Comparison of ENCODE assay signal across 9 mouse cellular contexts in the genomic region with DNA sequence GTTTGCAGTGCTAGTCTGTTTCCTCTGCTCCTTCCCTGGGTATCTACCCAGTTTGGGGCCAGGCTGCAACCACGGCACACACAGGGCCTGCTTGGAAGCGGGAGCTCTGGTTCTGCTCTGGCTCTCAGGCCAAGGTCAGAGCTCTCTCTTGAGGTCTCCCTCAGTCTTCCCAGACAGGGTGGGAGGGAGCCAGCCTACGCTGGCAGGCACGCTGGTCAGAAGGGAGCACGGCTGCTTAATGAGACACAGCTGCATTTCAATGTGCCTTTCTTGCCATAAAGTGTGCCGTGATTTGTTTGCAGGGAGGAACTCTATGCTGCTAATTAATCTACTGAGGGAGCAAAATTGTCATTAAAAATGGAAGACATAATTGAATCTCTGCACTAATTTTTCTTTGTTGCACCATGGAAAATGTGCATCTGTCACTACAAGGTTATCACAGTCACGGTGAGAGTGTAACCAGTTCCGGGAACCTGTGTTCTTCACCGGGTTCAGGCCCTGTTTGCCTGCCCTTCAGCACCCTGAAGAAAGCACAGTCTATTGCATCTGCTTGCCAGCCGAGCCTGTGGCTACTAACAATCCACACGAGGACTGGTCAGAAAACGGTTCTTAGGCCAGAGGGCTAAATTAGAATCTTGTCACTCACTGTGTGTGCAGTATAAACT. TPM values are rescaled to one million over a fixed set of nuclear protein-coding genes. Genes with fewer than 3 reads are reported as not detected.
DNase-seq lines count a peak whose midpoint lies in the region; ATAC-seq and TF ChIP-seq lines count a peak whose summit lies in the region.
"Had no signal": no experiment of that assay in that cellular context is flagged by ENCODE, and none has a peak within 500 bp of the region (broad histone marks: within the 10 kb centered on the region; RNA-seq: fewer than 3 reads in every experiment).

No protein-coding gene starts in this region.

- 27% methylated on average over 12 of the region's 12 CpGs for WGBS in embryonic facial prominence, embryonic 11.5 days
- WGBS in heart, embryonic 10.5 days, result 57% methylated on average over 12 of the region's 12 CpGs
- WGBS in kidney, embryonic 16.5 days, result 46% methylated on average over 12 of the region's 12 CpGs
- WGBS in lung, embryonic 16.5 days, result 55% methylated on average over 12 of the region's 12 CpGs
- WGBS in stomach, postnatal 0 days, result 61% methylated on average over 12 of the region's 12 CpGs

- no peaks in the 10 kb centered on the region for H3K9me3 ChIP-seq in embryonic facial prominence, embryonic 11.5 days (replicated peaks; ENCODE audit: control insufficient read depth, low read length)
- H3K9me3 ChIP-seq in heart, embryonic 10.5 days, result no peaks in the 10 kb centered on the region
- H3K9me3 ChIP-seq in kidney, embryonic 16.5 days (ENCODE audit: low read length), result no peaks in the 10 kb centered on the region
- H3K9me3 ChIP-seq in lung, embryonic 16.5 days (ENCODE audit: control insufficient read depth, low read length), result no peaks in the 10 kb centered on the region
- no peaks in the 10 kb centered on the region for H3K9me3 ChIP-seq in stomach, postnatal 0 days (ENCODE audit: control insufficient read depth, low read length)
- H3K9me3 ChIP-seq: liver, embryonic 15.5 days had no signal

- no peaks in the 10 kb centered on the region; the same call in 1 of the 2 replicates for H3K4me1 ChIP-seq in embryonic facial prominence, embryonic 11.5 days (ENCODE audit: control insufficient read depth, insufficient read depth, low read length)
- peaks cover 49% of the 10 kb centered on the region for H3K4me1 ChIP-seq in heart, embryonic 10.5 days
- H3K4me1 ChIP-seq in kidney, embryonic 16.5 days (ENCODE audit: insufficient read depth, low read length), result peaks cover 19% of the 10 kb centered on the region; the same call in 1 of the 2 replicates
- H3K4me1 ChIP-seq in lung, embryonic 16.5 days (replicated peaks; ENCODE audit: control insufficient read depth, insufficient read depth, low read length), result peaks cover 11% of the 10 kb centered on the region
- H3K4me1 ChIP-seq in stomach, postnatal 0 days (replicated peaks; ENCODE audit: control insufficient read depth, insufficient read depth), result no peaks in the 10 kb centered on the region

- H3K9ac ChIP-seq in embryonic facial prominence, embryonic 11.5 days (replicated peaks; ENCODE audit: low read length), result no peak overlapping the region; the same call in 1 of the 2 replicates
- H3K9ac ChIP-seq in kidney, embryonic 16.5 days (replicated peaks; ENCODE audit: low read length), result no peak overlapping the region; the same call in 1 of the 2 replicates
- H3K9ac ChIP-seq in lung, embryonic 16.5 days (ENCODE audit: low read length), result no peak overlapping the region
- H3K9ac ChIP-seq in stomach, postnatal 0 days (ENCODE audit: low read length), result no peak overlapping the region
- H3K9ac ChIP-seq: liver, embryonic 15.5 days had no signal

- H3K36me3 ChIP-seq in embryonic facial prominence, embryonic 11.5 days (replicated peaks; ENCODE audit: control insufficient read depth, insufficient read depth, low read depth, low read length), result peaks cover 2% of the 10 kb centered on the region; the same call in 1 of the 2 replicates
- peaks cover 55% of the 10 kb centered on the region for H3K36me3 ChIP-seq in heart, embryonic 10.5 days
- H3K36me3 ChIP-seq in kidney, embryonic 16.5 days (ENCODE audit: insufficient read depth, low read length), result peaks cover 53% of the 10 kb centered on the region
- H3K36me3 ChIP-seq in lung, embryonic 16.5 days (ENCODE audit: control insufficient read depth, insufficient read depth, low read length), result peaks cover 23% of the 10 kb centered on the region
- peaks cover 9% of the 10 kb centered on the region for H3K36me3 ChIP-seq in stomach, postnatal 0 days (ENCODE audit: control insufficient read depth, insufficient read depth, low read length)

- H3K27ac ChIP-seq in embryonic facial prominence, embryonic 11.5 days (replicated peaks; ENCODE audit: low read depth, low read length), result peak overlapping the region; percentile 35; the same call in 1 of the 2 replicates
- peak overlapping the region; percentile 70 for H3K27ac ChIP-seq in heart, embryonic 10.5 days
- H3K27ac ChIP-seq in kidney, embryonic 16.5 days (ENCODE audit: low read length), result peak overlapping the region; percentile 50
- H3K27ac ChIP-seq in lung, embryonic 16.5 days (ENCODE audit: low read length), result no peak overlapping the region
- 0 out of 2 replicates have a peak overlapping the region, but pooled peaks have one; percentile 13 for H3K27ac ChIP-seq in stomach, postnatal 0 days (replicated peaks)
- H3K27ac ChIP-seq: liver, embryonic 15.5 days had no signal

- no peak overlapping the region for H3K4me3 ChIP-seq in embryonic facial prominence, embryonic 11.5 days (ENCODE audit: low read depth, low read length)
- no peak overlapping the region for H3K4me3 ChIP-seq in heart, embryonic 10.5 days
- H3K4me3 ChIP-seq in kidney, embryonic 16.5 days (ENCODE audit: low read length), result no peak overlapping the region
- no peak overlapping the region for H3K4me3 ChIP-seq in lung, embryonic 16.5 days (ENCODE audit: low read length)
- no peak overlapping the region for H3K4me3 ChIP-seq in stomach, postnatal 0 days (ENCODE audit: low read depth, low read length)
- H3K4me3 ChIP-seq: liver, embryonic 15.5 days had no signal

- H3K27me3 ChIP-seq in embryonic facial prominence, embryonic 11.5 days (ENCODE audit: control insufficient read depth, insufficient read depth, low read length), result no peaks in the 10 kb centered on the region
- H3K27me3 ChIP-seq in heart, embryonic 10.5 days (ENCODE audit: insufficient read depth, poor library complexity, severe bottlenecking), result no peaks in the 10 kb centered on the region
- H3K27me3 ChIP-seq in kidney, embryonic 16.5 days (ENCODE audit: insufficient read depth, low read length), result no peaks in the 10 kb centered on the region
- no peaks in the 10 kb centered on the region for H3K27me3 ChIP-seq in lung, embryonic 16.5 days (ENCODE audit: control insufficient read depth, insufficient read depth, low read depth, low read length)
- no peaks in the 10 kb centered on the region for H3K27me3 ChIP-seq in stomach, postnatal 0 days (ENCODE audit: control insufficient read depth, insufficient read depth, low read length)
- H3K27me3 ChIP-seq: liver, embryonic 15.5 days had no signal

- peak; percentile 81 to 90 for DNase-seq in adrenal gland, adult (ENCODE audit: inconsistent age in 2 of 2, low spot score in 1 of 2)
- DNase-seq in adrenal gland, adult 8-10 months, result no peak
- peak; percentile 71 for DNase-seq in embryonic facial prominence, embryonic 11.5 days (ENCODE audit: low spot score)
- DNase-seq in heart, embryonic 10.5 days (ENCODE audit: low spot score), result no peak
- no peak for DNase-seq in stomach, postnatal 0 days (ENCODE audit: low spot score)

- no peak overlapping the region for H3K4me2 ChIP-seq in embryonic facial prominence, embryonic 11.5 days (ENCODE audit: low read depth, low read length)
- H3K4me2 ChIP-seq in kidney, embryonic 16.5 days (replicated peaks; ENCODE audit: low read depth, low read length), result no peak overlapping the region
- H3K4me2 ChIP-seq in lung, embryonic 16.5 days (ENCODE audit: low read depth, low read length), result no peak overlapping the region
- no peak overlapping the region for H3K4me2 ChIP-seq in stomach, postnatal 0 days (replicated peaks; ENCODE audit: low read depth)
- H3K4me2 ChIP-seq: liver, embryonic 15.5 days had no signal

- TF ChIP-seq CTCF in stomach, postnatal 0 days (IDR thresholded peaks at IDR 0.05; ENCODE audit: low read depth), result no peak

- TF ChIP-seq EP300 in stomach, postnatal 0 days (optimal IDR thresholded peaks at IDR 0.05), result no peak

- ATAC-seq in embryonic facial prominence, embryonic 11.5 days (replicated peaks; ENCODE audit: insufficient number of reproducible peaks, low FRiP score, low TSS enrichment, low read depth), result peak; percentile 57; the same call in 1 of the 2 replicates
- ATAC-seq in kidney, embryonic 16.5 days (ENCODE audit: low FRiP score, low TSS enrichment), result peak; percentile 79
- peak; percentile 58 for ATAC-seq in lung, embryonic 16.5 days (ENCODE audit: low read depth)
- 0 out of 2 replicates have a peak, but pooled peaks have one; percentile 47 for ATAC-seq in stomach, postnatal 0 days (ENCODE audit: low FRiP score, low TSS enrichment)
- no peak for ATAC-seq in erythroblast, adult 5-6 weeks (replicated peaks; ENCODE audit: low FRiP score, poor library complexity, severe bottlenecking)

RNA-seq across cellular contexts. Expression of a gene that starts 26.3 kb away (rescaled TPM):
- total RNA-seq in adrenal gland, adult 8-10 months (2022), result 100 to 1,000 TPM in 2 of 4 experiments, 10 to 100 TPM in 2; 86.1 to 150 (median 104) TPM
- polyA plus RNA-seq in embryonic facial prominence, embryonic 11.5 days (2014; fragmentation: Nextera tagmentation; extraction: Ambion mirVana), result 30.9 and 36.5 TPM in 2 replicates
- 53.2 and 54.4 TPM in 2 replicates for polyA plus RNA-seq in heart, embryonic 10.5 days (2016; fragmentation: Nextera tagmentation; extraction: Ambion mirVana)
- polyA plus RNA-seq in kidney, embryonic 16.5 days (2015; fragmentation: Nextera tagmentation; extraction: Ambion mirVana), result 49.6 and 60.1 TPM in 2 replicates
- 49.2 and 52.1 TPM in 2 replicates for polyA plus RNA-seq in lung, embryonic 16.5 days (2015; fragmentation: Nextera tagmentation; extraction: Ambion mirVana)
- 22.6 and 27.4 TPM in 2 replicates for polyA plus RNA-seq in stomach, postnatal 0 days (2015; fragmentation: Nextera tagmentation; extraction: Ambion mirVana)
- total RNA-seq in erythroblast, adult 5-6 weeks (2015; ENCODE audit: low replicate concordance), result not detected in 2 replicates
- total RNA-seq in erythroblast, adult 5-6 weeks (2017; ENCODE audit: low replicate concordance), result not detected in 2 replicates

Comparison
In these comparisons a context has a peak if more than half of its experiments do, and no peak if none do; other contexts are left out.
1. DNase-seq: peak in adrenal gland, adult (2 of 2) and embryonic facial prominence, embryonic 11.5 days (single experiment); none in adrenal gland, adult 8-10 months (single experiment), heart, embryonic 10.5 days (single experiment) and stomach, postnatal 0 days (single experiment).